Mouse (Mus musculus): ENCODE measurements around the gene Cutc.

Gene Cutc

GRCm38 (mm10) chr19:43795511-43795910, 42.7 kb downstream of the Cutc start:
- DNase-seq (ENCODE audit: low spot score) = no peak

GRCm38 (mm10) chr19:43797216-43797615, 44.4 kb downstream of the Cutc start:
- DNase-seq (ENCODE audit: low spot score) = no peak

GRCm38 (mm10) chr19:43801427-43802051, 48.7 kb downstream of the Cutc start:
- DNase-seq (ENCODE audit: low spot score) = no peak

- no peak for DNase-seq (ENCODE audit: low spot score)
Observed at GRCm38 (mm10) chr19:43803866-43804265, 51.1 kb downstream of the Cutc start.

- DNase-seq (ENCODE audit: low spot score) = no peak
Observed at GRCm38 (mm10) chr19:43809331-43809730, 56.5 kb downstream of the Cutc start.

- no peak for DNase-seq (ENCODE audit: low spot score)
Observed at GRCm38 (mm10) chr19:43811419-43811818, 58.6 kb downstream of the Cutc start.

- no peak for DNase-seq (ENCODE audit: low spot score)
Observed at GRCm38 (mm10) chr19:43813315-43813714, 60.5 kb downstream of the Cutc start.

GRCm38 (mm10) chr19:43815661-43816414, 63.0 kb downstream of the Cutc start:
- no peak for DNase-seq (ENCODE audit: low spot score)

Measured in spleen, adult 12 weeks (tissue).